Mouse (Mus musculus) limb, embryonic 13.5 days (tissue): ENCODE data around the gene Pcp2. TPM values are rescaled to one million over a fixed set of nuclear protein-coding genes. Genes with fewer than 3 reads are reported as not detected.

Experiments used
- ATAC-seq: fragments of 200-750 bp; cut with Nextera tagmentation; 2 replicates; pipeline ENCODE4 v1.8.0; 2017; ENCODE audit warnings: low read depth, moderate number of reproducible peaks, moderate TSS enrichment; ENCODE audit not compliant: low FRiP score
- H3K27ac ChIP-seq: fragments of 300-500 bp; sonication (generic); 2 replicates; pipeline ENCODE4 v1.5.1; 2015; ENCODE audit warnings: inconsistent platforms, mild to moderate bottlenecking, moderate library complexity
- H3K27me3 ChIP-seq: fragments of 300-500 bp; sonication (generic); 2 replicates; pipeline ENCODE4 v1.6.1; 2015; ENCODE audit warnings: mild to moderate bottlenecking, inconsistent platforms
- H3K36me3 ChIP-seq: fragments of 300-500 bp; sonication (generic); 2 replicates; pipeline ENCODE4 v1.6.1; 2015; ENCODE audit warnings: inconsistent platforms, mild to moderate bottlenecking, moderate library complexity
- H3K4me1 ChIP-seq: fragments of 300-500 bp; sonication (generic); 2 replicates; pipeline ENCODE4 v1.6.1; 2015; ENCODE audit warnings: inconsistent platforms
- H3K4me2 ChIP-seq: fragments of 300-500 bp; sonication (generic); replicated peaks from 2 replicates; pipeline ENCODE4 v1.6.1; 2015; ENCODE audit warnings: inconsistent platforms, mild to moderate bottlenecking, moderate library complexity
- H3K4me3 ChIP-seq: fragments of 300-500 bp; sonication (generic); 2 replicates; pipeline ENCODE4 v1.5.1; 2015; ENCODE audit warnings: moderate library complexity, mild to moderate bottlenecking, inconsistent platforms
- H3K9ac ChIP-seq: fragments of 300-500 bp; sonication (generic); 2 replicates; pipeline ENCODE4 v1.6.1; 2015; ENCODE audit warnings: mild to moderate bottlenecking, inconsistent platforms
- H3K9me3 ChIP-seq: fragments of 300-500 bp; sonication (generic); 2 replicates; pipeline ENCODE4 v1.6.1; 2016; ENCODE audit warnings: inconsistent platforms
- WGBS: fragments of 180-500 bp; shearing (Covaris S2); methylation state at CpG from one replicate; pipeline ENCODE4 v1.1.7; 2015; 5-methylcytosine and 5-hydroxymethylcytosine counted together
- polyA plus RNA-seq: library from polyadenylated mRNA; unstranded; fragments of >200 nt; fragmentation: Nextera tagmentation; extraction: Ambion mirVana; gene quantifications from 2 replicates; pipeline ENCODE4 v1.2.1, GENCODE M21; 2015

Pcp2 gene
- polyA plus RNA-seq, 1 experiment from 2014 or later, result 0.33 TPM

DNA sequence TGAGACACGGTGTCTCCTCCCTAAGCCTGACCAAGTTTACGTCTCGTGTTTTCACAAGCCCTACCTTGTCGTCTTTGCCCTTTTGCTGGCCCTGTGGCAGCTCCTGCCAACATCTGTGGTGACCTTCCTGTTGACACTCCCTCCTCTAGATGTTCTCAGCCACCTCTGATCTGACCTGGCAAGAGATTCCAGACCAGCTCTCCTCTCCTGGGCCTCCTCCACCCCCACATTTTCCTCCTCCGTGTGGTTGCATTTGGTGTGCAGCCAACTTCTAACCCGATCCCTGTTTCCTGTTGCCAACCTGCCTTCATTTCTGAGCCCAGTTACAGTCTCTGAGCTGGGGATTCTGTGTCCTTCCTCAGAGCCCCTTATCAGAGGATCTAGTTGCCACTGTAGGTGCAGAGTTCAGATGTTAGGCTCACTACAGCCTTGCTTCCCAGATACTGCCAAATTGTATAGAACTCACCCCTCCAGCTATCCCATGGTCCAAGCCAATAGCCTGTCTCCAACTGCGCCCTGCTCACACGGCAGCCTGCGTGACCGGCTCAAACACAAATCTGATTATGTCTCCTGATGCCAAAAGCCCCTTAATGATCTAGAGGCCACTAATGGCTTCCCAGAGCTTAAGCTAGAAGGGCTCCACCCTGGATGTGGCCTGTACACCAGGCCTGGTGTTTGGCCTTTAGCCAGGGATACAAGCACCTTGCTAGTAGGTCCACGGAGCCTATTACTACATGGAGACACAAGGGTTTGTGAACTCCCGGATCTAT, 16.1 kb downstream of the Pcp2 start:
- Histone ChIP-seq H3K4me3 (no peak overlapping the region), H3K36me3 (peaks cover 86% of the 10 kb centered on the region), H3K9ac (no peak overlapping the region), H3K4me2 (no peak overlapping the region), H3K27me3 (no peaks in the 10 kb centered on the region), H3K4me1 (no peaks in the 10 kb centered on the region), H3K27ac (0 out of 2 replicates have a peak overlapping the region, but pooled peaks have one; percentile 15), H3K9me3 (no peaks in the 10 kb centered on the region)
- 86% methylated on average over 12 of the region's 12 CpGs for WGBS
- ATAC-seq, result no peak

DNA sequence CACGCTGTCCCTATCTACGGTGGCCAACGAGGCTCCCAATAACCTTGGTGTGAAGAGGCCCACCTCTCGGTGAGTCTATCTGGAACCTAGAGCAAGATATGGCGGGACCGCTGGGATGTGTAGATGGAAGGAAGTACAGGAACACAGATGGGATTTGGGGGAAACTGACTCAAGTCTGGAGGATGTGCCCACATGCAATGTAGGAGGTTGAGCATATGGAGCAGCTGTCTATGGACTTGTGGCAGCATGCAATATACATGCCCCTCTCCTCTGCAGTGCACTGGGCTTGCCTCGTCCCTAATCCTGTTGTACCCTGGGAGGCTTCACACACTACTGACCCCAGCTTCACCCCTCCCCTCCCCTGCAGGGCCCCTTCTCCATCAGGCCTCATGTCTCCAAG, 17.5 kb downstream of the Pcp2 start:
- Histone ChIP-seq H3K4me2 (no peak overlapping the region), H3K4me3 (no peak overlapping the region), H3K4me1 (no peaks in the 10 kb centered on the region), H3K27ac (no peak overlapping the region), H3K9ac (no peak overlapping the region), H3K27me3 (no peaks in the 10 kb centered on the region), H3K9me3 (no peaks in the 10 kb centered on the region), H3K36me3 (peaks cover 85% of the 10 kb centered on the region)
- ATAC-seq, result no peak
- WGBS, result 91% methylated on average over 7 of the region's 7 CpGs

DNA sequence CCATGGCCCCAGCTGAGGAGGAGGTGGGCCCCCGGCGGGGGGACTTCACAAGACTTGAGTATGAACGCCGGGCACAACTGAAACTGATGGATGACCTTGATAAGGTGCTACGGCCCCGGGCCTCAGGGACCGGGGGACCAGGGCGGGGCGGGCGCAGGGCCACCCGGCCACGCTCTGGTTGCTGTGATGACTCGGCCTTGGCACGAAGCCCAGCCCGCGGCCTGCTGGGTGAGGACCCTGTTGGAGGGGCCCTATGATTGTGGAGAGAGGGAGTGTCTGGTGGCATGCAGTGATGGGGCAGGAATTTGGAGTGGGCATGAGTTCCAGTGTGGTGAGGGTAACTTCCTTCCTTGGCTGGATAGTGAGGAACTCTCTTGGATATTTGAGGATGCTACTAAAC, 18.8 kb downstream of the Pcp2 start:
- H3K36me3 ChIP-seq, result peaks cover 83% of the 10 kb centered on the region
- H3K27ac ChIP-seq, result no peak overlapping the region
- H3K9ac ChIP-seq, result no peak overlapping the region
- H3K9me3 ChIP-seq, result no peaks in the 10 kb centered on the region
- no peaks in the 10 kb centered on the region for H3K4me1 ChIP-seq
- WGBS, result 85% methylated on average over 16 of the region's 16 CpGs
- H3K27me3 ChIP-seq, result no peaks in the 10 kb centered on the region
- ATAC-seq, result no peak
- H3K4me3 ChIP-seq, result no peak overlapping the region
- no peak overlapping the region for H3K4me2 ChIP-seq

DNA sequence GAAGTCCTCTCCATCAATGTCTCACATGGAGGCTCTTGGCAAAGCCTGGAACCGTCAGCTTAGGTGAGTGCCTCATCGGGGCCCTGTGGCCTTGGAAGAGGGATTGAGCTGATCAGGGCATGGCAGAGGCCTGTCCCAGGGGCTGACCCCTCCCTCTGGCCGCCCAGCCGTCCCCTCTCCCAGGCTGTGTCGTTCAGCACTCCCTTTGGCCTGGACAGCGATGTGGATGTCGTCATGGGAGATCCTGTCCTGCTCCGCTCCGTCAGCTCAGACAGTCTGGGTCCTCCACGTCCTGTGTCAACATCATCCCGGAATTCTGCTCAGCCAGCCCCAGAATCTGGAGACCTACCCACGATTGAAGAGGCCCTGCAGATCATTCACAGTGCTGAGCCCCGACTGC, 21.9 kb downstream of the Pcp2 start:
- ATAC-seq, result no peak
- Histone ChIP-seq H3K36me3 (peaks cover 65% of the 10 kb centered on the region), H3K4me1 (no peaks in the 10 kb centered on the region), H3K27ac (no peak overlapping the region), H3K27me3 (no peaks in the 10 kb centered on the region), H3K9me3 (no peaks in the 10 kb centered on the region), H3K4me2 (no peak overlapping the region), H3K4me3 (no peak overlapping the region), H3K9ac (no peak overlapping the region)
- 74% methylated on average over 13 of the region's 13 CpGs for WGBS

DNA sequence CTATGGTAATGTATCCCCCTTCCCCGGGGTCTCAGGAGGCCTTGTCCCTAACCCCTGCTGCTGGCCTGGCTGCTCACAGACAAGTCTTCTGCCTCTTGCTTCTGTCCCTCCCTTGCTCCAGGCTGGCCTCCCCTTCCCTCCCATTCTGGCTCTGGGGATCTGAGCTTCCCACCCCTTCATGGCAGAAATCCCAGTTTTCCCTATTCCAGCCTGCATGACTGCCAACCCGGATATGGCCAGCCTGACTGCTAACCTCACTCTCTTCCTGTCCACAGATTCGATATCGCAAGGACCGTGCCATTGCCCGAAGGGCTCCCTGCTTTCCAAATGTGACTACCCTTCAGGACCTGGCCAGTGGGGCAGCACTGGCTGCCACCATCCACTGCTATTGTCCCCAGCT, 24.9 kb downstream of the Pcp2 start:
- Histone ChIP-seq H3K4me1 (no peaks in the 10 kb centered on the region), H3K9ac (no peak overlapping the region), H3K4me3 (no peak overlapping the region), H3K36me3 (peaks cover 51% of the 10 kb centered on the region), H3K4me2 (no peak overlapping the region), H3K9me3 (no peaks in the 10 kb centered on the region), H3K27ac (no peak overlapping the region), H3K27me3 (no peaks in the 10 kb centered on the region)
- ATAC-seq, result no peak
- WGBS, result 87% methylated on average over 6 of the region's 6 CpGs

DNA sequence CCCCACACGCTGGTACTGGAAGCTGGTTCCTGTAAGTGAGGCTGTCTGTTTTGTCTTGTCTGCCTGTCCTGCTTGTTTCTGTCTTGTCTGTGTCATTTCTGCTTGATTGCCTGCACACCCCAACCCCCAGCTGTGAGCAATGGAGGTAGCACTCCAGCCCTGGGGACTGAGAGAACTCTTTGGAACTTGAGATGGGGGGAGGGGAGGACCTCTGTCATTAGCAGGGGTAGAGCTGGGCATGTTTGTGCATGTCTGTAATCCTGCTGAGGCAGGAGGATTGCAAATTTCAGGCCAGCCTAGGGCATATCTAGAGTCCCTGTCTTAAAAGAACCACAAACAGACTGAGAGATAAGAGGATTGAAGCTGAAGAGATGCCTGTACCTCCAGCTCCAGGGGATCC, 26.1 kb downstream of the Pcp2 start:
- ATAC-seq, result no peak
- Histone ChIP-seq H3K9me3 (no peaks in the 10 kb centered on the region), H3K27ac (no peak overlapping the region), H3K9ac (no peak overlapping the region), H3K27me3 (no peaks in the 10 kb centered on the region), H3K4me1 (no peaks in the 10 kb centered on the region), H3K4me3 (no peak overlapping the region), H3K36me3 (peaks cover 42% of the 10 kb centered on the region), H3K4me2 (no peak overlapping the region)
- WGBS, result 65% methylated on average over 1 of the region's 1 CpGs

DNA sequence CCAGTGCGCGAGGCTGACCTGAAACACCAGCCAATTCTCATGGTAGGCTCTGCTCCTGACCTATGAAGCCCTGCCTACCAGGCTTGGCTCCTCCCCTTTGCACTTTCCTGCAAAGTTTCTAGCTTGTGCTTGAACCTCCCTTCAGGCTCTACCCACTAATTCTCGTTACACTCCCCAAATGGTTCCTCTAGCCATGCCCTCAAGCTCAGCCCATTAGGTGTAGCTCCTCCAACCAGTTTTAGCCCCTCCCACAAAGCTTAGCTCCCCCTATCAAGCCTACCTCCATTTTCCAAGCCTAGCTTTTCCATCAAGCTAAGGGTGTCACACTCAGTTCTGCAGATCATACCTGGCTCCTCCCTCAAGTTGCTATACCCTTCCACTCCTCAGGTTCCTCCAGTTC, 27.3 kb downstream of the Pcp2 start:
- H3K4me3 ChIP-seq, result no peak overlapping the region
- peaks cover 30% of the 10 kb centered on the region for H3K36me3 ChIP-seq
- H3K4me1 ChIP-seq, result no peaks in the 10 kb centered on the region
- WGBS, result 73% methylated on average over 3 of the region's 3 CpGs
- H3K4me2 ChIP-seq, result no peak overlapping the region
- no peak overlapping the region for H3K9ac ChIP-seq
- H3K9me3 ChIP-seq, result no peaks in the 10 kb centered on the region
- H3K27ac ChIP-seq, result no peak overlapping the region
- H3K27me3 ChIP-seq, result no peaks in the 10 kb centered on the region
- 0 out of 2 replicates have a peak, but pooled peaks have one; percentile 9 for ATAC-seq

DNA sequence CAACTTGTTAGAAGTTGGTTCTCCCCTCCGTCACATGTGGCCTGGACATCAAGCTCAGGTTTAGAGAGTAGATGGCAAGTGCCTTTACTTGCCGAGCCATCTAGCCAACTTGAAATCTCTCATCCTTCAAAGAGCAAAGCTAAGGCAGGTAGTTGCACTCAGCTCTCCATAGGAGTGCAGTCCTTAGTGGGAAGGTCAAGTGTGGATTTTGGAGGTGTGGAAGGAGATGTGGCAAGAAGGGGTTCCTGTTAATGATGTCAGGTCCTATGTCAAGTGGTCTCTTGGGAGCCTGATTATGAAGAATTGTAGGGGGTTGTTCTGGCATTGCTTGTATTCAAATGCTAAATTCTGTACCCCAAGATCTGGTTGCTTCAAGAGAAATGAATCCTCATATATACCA, 30.9 kb downstream of the Pcp2 start:
- no peak overlapping the region for H3K9ac ChIP-seq
- no peak overlapping the region for H3K4me3 ChIP-seq
- H3K27me3 ChIP-seq, result no peaks in the 10 kb centered on the region
- peaks cover 5% of the 10 kb centered on the region; the same call in 1 of the 2 replicates for H3K36me3 ChIP-seq
- 87% methylated on average over 2 of the region's 2 CpGs for WGBS
- H3K4me2 ChIP-seq, result no peak overlapping the region
- H3K9me3 ChIP-seq, result no peaks in the 10 kb centered on the region
- no peaks in the 10 kb centered on the region for H3K4me1 ChIP-seq
- no peak for ATAC-seq
- H3K27ac ChIP-seq, result no peak overlapping the region

DNA sequence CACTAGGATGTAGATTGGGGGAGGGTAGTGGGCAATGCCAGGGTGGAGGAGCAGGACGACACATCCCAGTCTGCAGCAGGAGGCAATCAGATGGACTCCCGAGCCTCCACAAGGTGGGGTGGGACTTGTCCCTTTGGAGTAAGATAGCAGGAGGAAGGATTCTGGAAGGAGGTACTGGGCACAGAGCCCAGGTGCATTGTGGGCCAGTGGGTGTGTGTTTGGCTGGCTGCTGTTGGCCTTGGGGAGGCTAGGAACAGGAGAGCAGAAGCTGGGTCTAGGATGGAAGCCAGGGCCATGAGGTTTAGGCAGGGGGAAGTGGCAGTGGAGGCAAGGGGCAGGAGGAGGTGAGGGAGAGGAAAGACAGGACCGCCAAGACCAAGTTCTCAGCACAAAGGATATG, 31.9 kb downstream of the Pcp2 start:
- Histone ChIP-seq H3K27ac (no peak overlapping the region), H3K4me1 (peaks cover under 1% of the 10 kb centered on the region; the same call in 1 of the 2 replicates), H3K27me3 (no peaks in the 10 kb centered on the region), H3K4me3 (no peak overlapping the region), H3K36me3 (peaks cover 5% of the 10 kb centered on the region; the same call in 1 of the 2 replicates), H3K9me3 (no peaks in the 10 kb centered on the region), H3K9ac (no peak overlapping the region), H3K4me2 (no peak overlapping the region)
- whole genome bisulfite sequencing, result 65% methylated on average over 3 of the region's 3 CpGs
- no peak for ATAC-seq

DNA sequence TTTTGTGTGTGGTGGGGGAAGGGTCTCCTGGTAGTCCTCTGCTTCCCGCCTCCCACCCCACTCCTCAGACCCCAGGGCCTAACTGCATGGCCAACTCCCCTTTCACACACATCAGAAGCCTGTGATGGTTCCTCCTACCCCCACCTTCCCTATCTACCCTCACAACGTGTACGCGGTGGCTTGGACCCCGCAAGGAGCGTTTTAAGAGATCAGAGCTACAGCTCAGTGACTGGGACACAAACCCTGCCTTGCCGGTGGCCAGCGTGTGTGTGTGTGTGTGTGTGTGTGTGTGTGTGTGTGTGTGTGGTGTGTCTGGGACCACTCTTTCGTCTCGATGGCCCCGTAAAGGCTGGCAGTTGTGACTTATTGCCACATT, 37.1 kb downstream of the Pcp2 start:
- no peaks in the 10 kb centered on the region for H3K9me3 ChIP-seq
- H3K4me2 ChIP-seq, result peak overlapping the region; percentile 96
- peak overlapping the region; percentile 77 for H3K9ac ChIP-seq
- ATAC-seq, result peak; percentile 26; the same call in 1 of the 2 replicates
- H3K36me3 ChIP-seq, result no peaks in the 10 kb centered on the region
- H3K27ac ChIP-seq, result peak overlapping the region; percentile 64; the same call in 1 of the 2 replicates
- peak overlapping the region; percentile 70 for H3K4me3 ChIP-seq
- 4% methylated on average over 11 of the region's 11 CpGs for WGBS
- peaks cover 7% of the 10 kb centered on the region; the same call in 1 of the 2 replicates for H3K27me3 ChIP-seq
- peaks cover 4% of the 10 kb centered on the region for H3K4me1 ChIP-seq

DNA sequence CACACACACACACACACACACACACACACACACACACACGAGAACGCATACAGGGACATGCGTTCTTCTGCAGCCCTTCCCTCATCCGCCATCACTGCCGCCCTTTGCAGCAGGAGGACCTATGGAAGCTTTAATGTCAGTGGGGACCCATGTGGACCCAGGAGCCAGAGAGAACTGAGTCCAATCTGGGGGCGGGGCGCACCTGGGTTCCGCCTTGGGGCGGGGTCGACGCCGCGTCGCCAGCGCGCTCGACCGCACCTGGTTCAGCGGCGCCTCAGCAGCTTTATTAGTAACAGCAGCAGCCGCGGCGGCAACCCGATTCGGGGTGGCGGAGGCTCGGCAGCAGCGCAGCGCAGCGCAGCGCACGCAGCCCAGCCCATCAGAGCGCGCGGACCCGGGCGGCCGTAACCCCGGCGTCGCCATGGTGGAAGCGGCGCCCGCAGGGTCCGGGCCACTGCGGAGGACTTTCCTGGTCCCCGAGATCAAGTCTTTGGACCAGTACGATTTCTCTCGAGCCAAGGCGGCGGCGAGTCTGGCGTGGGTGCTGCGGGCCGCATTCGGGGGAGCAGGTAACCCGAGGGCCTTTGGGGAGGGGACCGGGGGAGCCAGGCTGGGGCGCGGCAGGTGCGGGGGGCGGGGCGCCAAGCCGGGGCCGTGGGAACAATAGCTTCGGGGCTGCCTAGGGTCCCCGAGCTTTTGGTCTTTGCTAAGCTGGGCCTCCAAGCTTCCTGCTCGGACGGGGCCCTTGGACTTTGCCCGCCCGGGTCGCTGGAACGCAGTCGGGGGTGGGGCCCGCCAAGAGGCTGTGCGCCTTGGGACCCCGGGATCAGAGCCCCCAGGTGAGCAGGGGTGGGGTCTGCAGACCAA, 37.7 kb downstream of the Pcp2 start:
- Histone ChIP-seq H3K9me3 (no peaks in the 10 kb centered on the region), H3K9ac (peak overlapping the region; percentile 77), H3K4me3 (peak overlapping the region; percentile 70), H3K36me3 (no peaks in the 10 kb centered on the region), H3K27me3 (peaks cover 7% of the 10 kb centered on the region; the same call in 1 of the 2 replicates), H3K4me2 (peak overlapping the region; percentile 96), H3K4me1 (peaks cover 4% of the 10 kb centered on the region), H3K27ac (peak overlapping the region; percentile 64)
- under 1% methylated on average over 75 of the region's 77 CpGs for WGBS
- peak; percentile 82 for ATAC-seq

DNA sequence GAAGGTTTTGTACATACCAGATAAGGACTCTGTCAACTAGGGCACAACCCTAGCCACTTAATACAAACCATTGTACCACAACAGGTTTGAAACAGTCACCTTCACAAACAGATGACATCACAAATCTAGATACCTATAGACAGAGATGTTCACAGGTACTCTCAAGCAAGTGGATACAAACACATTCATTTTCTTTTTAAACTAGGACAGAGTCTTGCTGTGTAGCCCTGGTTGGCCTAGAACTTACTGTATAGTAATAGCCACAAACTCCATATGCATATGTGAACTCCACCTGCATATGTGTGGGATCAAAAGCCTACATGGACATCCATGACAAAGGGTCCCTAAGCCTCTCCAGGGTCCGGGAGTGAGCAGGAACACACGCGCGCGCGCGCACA, 38.4 kb downstream of the Pcp2 start, which contains the start of gene Camsap3:
Gene Camsap3, plus strand, starts transcription at position 301 of the 398 bp plus-strand sequence.
- ATAC-seq, result peak; percentile 11; the same call in 1 of the 2 replicates
- Histone ChIP-seq H3K27me3 (peaks cover 7% of the 10 kb centered on the region; the same call in 1 of the 2 replicates), H3K9ac (peak within 1 kb of the TSS; percentile 77), H3K27ac (peak within 1 kb of the TSS; percentile 64), H3K4me3 (peak within 1 kb of the TSS; percentile 70), H3K4me1 (peaks cover 4% of the 10 kb centered on the region), H3K9me3 (no peaks in the 10 kb centered on the region), H3K36me3 (no peaks in the 10 kb centered on the region), H3K4me2 (peak within 1 kb of the TSS; percentile 96)
- WGBS, result 6% methylated on average over 7 of the region's 7 CpGs
